Mouse (Mus musculus) cerebellum, adult 2 months (tissue): ENCODE measurements at regions not wholly inside any gene's neighbourhood (a gene's known extent, or its start where the extent isn't known, plus 50 kb on each side); places are given as distances from the start of the nearest gene placed in this dataset.

Experiments
- CTCF ChIP-seq: fragments of 200-500 bp; IDR thresholded peaks from 2 replicates; pipeline ENCODE4 v1.5.1; 2011; ENCODE audit warnings: low read depth, mild to moderate bottlenecking, control low read depth, low read length, moderate library complexity, borderline replicate concordance; ENCODE audit not compliant: insufficient read depth
- POLR2A ChIP-seq: fragments of 200-500 bp; IDR thresholded peaks from 2 replicates; pipeline ENCODE4 v1.6.1; 2011; ENCODE audit warnings: low read length, control low read depth, borderline replicate concordance; ENCODE audit not compliant: insufficient read depth

DNA sequence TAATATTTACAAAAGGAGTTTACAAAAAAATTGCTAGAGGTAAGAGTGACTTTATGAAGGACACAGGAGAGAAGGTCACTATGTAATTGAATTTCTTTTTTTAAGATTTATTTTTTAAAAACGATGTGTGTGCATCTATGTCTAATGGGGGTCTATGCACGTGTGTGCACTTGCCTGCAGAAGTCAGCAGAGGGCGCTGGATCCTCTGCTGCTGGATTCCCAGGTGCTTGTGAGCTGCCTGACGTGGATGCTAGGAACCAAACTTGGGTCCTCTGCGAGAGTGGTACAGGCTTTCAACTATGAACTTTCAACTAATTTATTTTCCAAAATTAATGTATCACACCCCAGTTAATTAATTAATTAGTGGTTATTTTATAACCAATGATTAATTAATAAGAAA lies 85.0 kb downstream of the Glrx3 start:
- TF ChIP-seq CTCF (no peak), POLR2A (no peak)
